Mouse (Mus musculus) frontal cortex, postnatal 14 days (tissue): Measurements from ENCODE around the gene Ppp2r3c.
"Not testable (repeated sequence)": the region's sequence is repeated elsewhere in the genome, so short reads cannot be mapped to it uniquely, and the experiment has no call there.

Source experiments
- DNase-seq, 2 experiments: peaks; one replicate each; pipeline ENCODE4 v3.0.0; 2022; ENCODE audit warnings: low spot score in 2 of 2

The Ppp2r3c gene

DNA sequence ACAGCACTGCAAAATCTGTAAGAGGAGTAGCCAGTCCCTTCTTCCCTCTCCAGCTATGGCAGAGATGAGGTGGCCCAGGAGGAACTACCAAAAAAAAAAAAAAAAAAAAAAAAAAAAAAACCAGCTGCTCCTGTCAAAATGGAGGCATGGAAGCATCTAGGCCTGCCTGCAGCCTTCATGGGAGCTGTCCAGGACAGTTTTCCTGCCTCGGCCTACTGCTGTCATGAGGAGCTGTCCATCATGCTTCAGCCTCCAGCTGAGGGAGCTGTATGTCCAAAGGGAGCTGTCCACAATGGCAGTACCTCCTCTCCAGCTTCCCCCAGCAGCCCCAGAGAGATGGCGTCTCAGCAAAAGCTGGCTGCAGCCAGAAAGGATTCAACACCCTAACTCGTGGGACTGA lies 30.6 kb downstream of the Ppp2r3c start:
- no peak for DNase-seq

DNA sequence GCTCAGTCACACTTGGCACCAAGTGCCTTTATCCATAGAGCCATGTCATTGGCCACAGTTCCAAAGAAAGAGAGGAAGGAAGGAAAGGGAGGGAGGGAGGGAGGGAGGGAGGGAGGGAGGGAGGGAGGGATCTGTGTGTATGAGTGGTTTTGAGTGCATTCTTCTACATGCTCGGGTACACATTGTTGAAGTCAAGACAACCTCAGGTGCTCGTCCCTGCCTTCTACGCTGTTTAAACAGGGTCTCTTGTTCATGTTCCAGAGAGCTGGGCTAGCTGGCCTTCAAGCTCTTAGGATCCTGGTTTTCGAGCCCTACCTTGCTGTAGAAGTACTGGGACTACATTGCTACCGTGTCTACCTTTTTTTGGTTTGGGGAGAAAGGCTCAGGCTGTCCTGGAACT lies 39.4 kb downstream of the Ppp2r3c start:
- DNase-seq, result not testable (repeated sequence)

DNA sequence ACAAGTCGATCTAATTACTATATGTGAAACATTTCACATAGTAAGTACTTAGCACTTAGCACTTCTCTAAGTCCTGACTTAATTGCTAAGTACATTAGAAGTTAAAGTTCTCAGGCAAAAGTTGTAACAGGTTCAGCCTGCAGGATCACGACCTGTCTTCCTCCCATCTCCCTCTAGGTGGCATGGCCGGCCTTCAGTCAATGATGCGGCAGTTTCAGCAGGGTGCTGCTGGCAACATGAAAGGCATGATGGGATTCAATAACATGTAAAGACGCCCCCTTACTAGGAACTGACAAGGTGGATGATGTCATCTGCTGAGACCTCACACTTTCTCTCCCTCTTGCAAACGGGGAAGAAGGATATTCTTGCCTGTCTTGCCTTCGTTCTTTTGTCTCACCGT lies 40.8 kb downstream of the Ppp2r3c start:
- DNase-seq, result not testable (repeated sequence)

DNA sequence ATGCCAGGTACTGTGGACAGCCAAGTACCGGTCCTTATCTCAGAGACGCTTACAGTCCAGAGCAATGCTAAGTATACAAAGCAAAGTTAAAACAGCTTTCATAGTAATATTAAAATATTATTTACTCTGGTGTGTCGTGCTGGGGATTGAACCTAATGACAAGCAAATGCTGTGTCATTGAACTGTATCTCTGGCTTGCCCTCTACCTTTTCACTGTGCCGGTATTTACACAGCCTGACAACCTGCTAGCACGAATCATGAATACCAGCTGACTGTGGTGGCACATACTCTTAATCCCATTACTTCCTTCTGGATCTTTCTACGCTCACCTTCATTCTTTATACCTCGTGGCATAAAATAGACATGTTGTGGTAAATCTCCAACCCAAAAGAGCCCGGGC lies 60.6 kb downstream of the Ppp2r3c start:
- DNase-seq, result not testable (repeated sequence)

GRCm38 (mm10) chr12:55230520-55230861 lies 72.3 kb downstream of the Ppp2r3c start:
- DNase-seq, result not testable (repeated sequence)

- DNase-seq, result not testable (repeated sequence)
Observed at GRCm38 (mm10) chr12:55229626-55230519, 72.9 kb downstream of the Ppp2r3c start, which contains the start of gene Srp54c. TSS of gene Srp54c (plus strand) at chr12:55230168.
